Mouse (Mus musculus) right cerebral cortex, adult 2 months (tissue): ENCODE measurements at regions not wholly inside any gene's neighbourhood (a gene's known extent, or its start where the extent isn't known, plus 50 kb on each side); places are given as distances from the start of the nearest gene placed in this dataset.

Experiments used
- DNase-seq, 2 experiments: peaks; one replicate each; pipeline ENCODE4 v3.0.0; 2021 to 2022; ENCODE audit warnings: low spot score in 2 of 2

GRCm38 (mm10) chr7:130036235-130036634 is 444.6 kb downstream of the Wdr11 start:
- DNase-seq, result no peak

DNA sequence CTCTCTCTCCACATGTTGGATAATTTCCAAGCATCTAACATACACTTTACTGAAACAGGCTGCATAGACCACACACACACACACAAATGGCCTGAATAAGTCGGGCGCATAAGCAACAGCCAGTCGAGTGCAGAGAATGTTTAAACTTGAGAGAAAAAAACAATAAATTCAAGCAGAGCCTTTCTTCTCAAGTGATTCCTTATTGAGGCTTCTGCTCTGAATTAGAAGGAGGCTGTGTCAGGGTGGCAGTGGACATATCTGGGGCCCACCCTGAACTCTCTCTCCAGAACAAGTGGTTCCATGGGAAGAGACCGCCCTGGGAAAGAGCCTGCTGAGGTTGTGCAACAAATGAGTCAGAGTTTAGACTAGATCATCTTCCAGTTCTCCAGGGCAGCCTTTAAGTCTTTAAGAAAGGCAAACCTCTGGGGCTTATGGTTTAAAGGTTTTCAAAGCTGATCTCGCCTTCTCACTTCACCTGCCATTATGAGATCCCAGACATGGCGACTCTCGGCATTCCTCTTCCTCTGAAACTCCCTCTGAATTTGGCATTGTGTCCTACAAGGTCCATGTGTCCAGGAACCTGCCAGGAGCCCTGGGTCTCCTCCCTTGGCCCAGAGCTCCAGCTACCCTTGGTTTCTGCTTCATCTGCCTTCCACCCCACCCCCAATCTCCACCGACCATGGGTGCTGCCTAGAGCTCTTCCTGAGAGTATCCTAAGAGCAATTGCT is 445.3 kb downstream of the Wdr11 start:
- no peak for DNase-seq

- no peak for DNase-seq
Observed at GRCm38 (mm10) chr7:130037573-130037925, 445.9 kb downstream of the Wdr11 start.

DNA sequence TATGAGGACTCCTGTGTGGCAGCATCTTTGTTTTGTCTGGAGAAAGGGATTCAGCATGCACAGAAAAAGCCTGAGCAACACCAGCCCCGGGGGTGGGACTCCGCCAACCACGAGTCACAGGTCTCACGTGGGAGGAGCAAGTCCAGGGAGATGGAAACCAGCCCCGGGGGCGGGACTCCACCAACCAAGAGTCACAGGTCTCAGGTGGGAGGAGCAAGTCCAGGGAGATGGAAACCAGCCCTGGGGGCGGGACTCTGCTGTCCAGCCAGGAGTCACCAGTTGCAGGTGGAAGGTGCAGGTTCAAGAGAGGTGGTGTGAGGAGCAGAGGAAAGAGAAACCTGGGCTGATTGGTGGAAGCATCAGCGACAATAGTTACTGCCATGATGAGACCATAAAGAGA is 448.9 kb downstream of the Wdr11 start:
- DNase-seq, result no peak

- DNase-seq, result no peak
Observed at GRCm38 (mm10) chr7:130041402-130041965, 449.8 kb downstream of the Wdr11 start.

- no peak for DNase-seq
Observed at GRCm38 (mm10) chr7:130042296-130042910, 450.7 kb downstream of the Wdr11 start.

GRCm38 (mm10) chr7:130043397-130044234 is 452.0 kb downstream of the Wdr11 start:
- DNase-seq, result no peak

- no peak for DNase-seq
Observed at GRCm38 (mm10) chr7:130044235-130044553, 452.5 kb downstream of the Wdr11 start.

DNA sequence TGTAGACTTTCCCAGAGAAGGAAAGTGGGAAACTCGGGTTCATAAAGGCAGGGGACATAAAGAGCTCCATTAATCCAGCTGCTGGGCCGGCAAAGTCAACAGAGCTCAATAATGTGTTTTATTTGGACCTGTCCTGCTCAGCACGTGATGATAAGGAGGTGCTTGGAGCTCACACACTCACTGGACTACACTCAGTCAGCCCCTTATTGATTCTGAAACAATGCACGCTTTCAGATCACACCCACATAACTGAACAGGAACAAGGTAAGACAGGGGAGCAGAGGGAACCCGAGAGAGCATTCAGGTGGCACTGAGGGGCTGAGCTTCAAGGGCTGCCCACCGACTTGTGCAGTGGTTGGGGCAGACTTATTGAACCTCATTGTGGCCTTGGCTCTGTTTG is 452.9 kb downstream of the Wdr11 start:
- DNase-seq, result no peak

- no peak for DNase-seq
Observed at GRCm38 (mm10) chr7:130046086-130046485, 454.4 kb downstream of the Wdr11 start.

DNA sequence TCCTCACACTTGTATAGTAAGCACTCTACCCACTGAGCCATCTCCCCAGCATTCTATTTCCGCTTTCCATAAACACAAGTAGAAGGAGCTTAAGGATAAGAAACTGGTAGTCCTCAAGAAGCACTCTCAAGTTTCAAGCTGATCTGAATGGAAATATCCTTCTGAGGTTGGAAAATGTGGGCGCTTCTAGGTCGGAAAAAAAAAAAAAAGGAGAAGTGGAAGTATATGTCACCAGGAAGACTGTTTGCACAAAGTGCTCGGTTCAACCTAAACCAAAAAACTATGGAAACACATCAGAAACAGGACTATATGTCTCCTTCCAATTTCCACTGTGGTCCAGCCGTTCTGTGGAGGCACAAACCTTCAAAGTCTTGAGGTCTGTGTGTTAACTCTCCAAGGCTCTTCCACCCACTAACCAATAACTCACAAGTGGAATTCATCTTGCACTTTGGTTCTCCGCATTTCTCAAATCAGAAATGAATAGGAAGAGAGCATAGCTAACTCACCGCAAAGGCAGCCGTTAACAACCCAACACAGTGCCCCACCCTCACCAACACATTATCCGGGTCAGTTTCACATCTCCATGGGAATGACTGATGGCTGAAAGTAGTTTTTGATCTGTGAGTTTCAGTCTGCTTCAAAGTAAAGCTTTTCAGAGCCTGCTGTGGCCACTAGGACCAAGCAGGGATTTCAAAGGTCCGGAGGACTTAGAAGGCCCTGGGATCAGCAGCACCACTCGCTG is 455.8 kb downstream of the Wdr11 start:
- no peak for DNase-seq

DNA sequence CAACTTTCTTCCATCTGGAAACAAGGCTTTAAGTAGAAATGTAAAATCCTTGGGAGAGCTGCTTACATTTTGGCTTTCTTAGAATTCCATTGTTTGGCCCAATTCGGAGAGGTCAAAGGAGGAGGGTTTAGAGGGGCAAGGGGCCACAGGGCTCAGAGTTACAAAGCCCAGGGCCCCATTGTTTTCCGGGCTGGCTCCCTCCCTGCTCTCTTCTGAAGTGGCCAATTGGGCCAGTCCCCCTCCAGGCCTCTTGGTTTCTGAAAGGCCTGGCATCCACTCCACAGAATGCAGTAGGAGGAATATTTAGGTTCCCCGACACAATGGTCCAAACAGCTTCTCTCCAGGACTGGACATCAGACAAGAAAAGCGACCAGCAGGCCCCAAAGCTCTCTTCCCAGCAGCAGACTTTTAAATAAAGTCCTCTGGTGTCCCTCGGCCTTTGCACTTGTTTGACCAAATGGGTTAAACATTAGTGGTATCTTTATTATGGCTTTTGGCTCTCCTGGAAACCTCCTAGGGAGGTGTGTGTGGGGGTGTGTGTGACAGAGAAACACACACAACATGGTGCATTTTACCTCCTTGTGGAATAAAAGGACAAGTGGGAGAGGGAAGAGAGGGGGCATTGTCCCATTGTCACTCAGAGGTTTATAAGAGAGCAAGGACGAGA is 456.6 kb downstream of the Wdr11 start:
- DNase-seq, result no peak

DNA sequence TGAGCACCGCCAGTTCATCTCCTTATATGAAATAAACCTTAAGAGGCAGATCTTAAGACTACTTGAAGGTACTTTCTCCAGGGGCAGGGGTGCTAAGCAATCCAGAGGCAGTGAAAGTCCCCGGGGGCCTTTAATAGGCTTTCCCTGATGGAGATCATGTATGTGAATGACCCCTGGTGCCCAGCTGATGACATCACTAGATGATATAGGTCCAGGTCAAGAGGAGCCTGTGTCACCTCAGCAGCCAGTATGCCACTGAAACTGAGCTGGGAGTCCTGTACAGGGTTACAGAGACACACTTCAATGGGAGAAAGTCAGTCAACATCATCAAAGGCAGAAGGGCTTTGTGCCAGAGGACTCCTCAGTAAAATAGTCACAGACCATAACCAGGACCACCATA is 457.8 kb downstream of the Wdr11 start:
- no peak for DNase-seq

DNA sequence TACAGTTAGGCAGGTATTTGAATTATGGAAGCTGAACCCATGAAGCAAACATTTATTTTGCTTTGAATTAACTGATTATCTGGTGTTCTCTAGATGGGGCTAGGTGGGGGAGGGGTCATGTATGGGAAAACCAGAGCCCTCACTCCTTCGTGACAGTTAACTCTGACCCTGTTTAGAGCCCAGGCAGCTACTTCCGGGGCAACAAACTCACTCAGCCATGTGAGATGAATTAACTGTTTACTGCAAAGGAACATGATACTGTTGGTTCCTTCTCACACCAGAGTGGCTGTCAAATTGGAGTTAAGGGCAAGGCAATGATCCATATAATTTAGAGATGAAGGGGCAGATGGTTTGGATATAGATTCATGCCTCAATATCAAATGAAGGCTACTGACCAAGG is 458.5 kb downstream of the Wdr11 start:
- no peak for DNase-seq

DNA sequence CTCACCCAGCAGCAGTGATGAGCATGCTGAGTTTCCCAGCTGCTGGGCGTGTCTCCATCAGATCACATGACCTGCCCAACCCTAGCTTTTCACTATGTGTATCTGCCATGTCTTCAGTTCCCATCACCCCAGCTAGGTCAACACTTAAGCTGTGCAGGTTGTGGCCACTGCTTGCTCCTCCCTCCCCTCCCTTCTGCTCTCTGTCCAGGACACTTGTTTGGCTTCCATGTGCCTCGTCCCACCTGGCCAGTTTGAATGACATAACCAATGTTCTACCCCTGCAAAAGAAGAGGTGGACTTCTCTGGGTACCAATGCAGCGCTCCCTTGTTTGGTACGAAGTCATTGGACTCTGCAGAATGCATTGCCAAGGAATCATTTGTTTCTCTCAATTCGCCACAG is 460.7 kb downstream of the Wdr11 start:
- DNase-seq, result no peak

GRCm38 (mm10) chr7:130057708-130058107 is 462.5 kb downstream of the Ate1 start:
- DNase-seq, result no peak

DNA sequence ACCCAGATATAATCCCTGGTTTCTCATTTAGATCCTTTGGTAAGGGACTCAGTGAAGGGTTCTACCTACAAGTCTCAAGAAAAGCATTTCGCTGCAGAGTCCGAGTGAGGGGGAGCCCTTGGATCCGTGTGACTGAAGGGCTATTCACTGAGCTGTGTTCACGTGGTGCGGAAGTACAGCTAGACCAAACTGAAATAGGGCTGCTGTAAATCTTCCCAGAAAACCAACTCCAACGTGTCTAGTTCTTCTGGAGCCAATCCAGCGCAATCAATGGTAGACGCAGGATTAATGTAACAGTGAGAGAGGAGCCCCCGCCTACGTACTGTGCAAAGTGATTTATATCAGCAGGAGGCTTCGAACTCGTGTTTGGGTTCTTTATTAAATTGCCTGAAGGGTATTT is 461.9 kb downstream of the Ate1 start:
- DNase-seq, result no peak

- DNase-seq, result no peak
Observed at GRCm38 (mm10) chr7:130059684-130060607, 460.2 kb downstream of the Ate1 start.

GRCm38 (mm10) chr7:130064500-130064899 is 455.7 kb downstream of the Ate1 start:
- DNase-seq, result no peak

- no peak for DNase-seq
Observed at GRCm38 (mm10) chr7:130068316-130068715, 451.9 kb downstream of the Ate1 start.
